Mouse (Mus musculus) kidney, postnatal 25 days (tissue): ENCODE results near the gene Gmppa.
A peak's percentile ranks its signal among the peaks of the same experiment; 100 is the strongest.

ENCODE experiments used
- DNase-seq, 2 experiments: peaks; one replicate each; pipeline ENCODE4 v3.0.0; 2021; ENCODE audit warnings: mixed read lengths in 2 of 2

The Gmppa gene

GRCm38 (mm10) chr1:75423780-75424390 lies 11.8 kb upstream of the Gmppa start:
- DNase-seq: peak in 1 of 2 experiments; percentile 25

- peak; percentile 35 to 60 for DNase-seq
These were observed 9.8 kb upstream of the Gmppa start for GRCm38 (mm10) chr1:75425796-75426471.

GRCm38 (mm10) chr1:75438782-75439181 lies 3.1 kb downstream of the Gmppa start:
- DNase-seq: no peak

- no peak for DNase-seq
These were observed 4.9 kb downstream of the Gmppa start for GRCm38 (mm10) chr1:75440661-75441060.

GRCm38 (mm10) chr1:75441471-75441996 lies 5.8 kb downstream of the Gmppa start:
- no peak for DNase-seq

- DNase-seq: no peak
These were observed 6.4 kb downstream of the Gmppa start for GRCm38 (mm10) chr1:75442171-75442570.

GRCm38 (mm10) chr1:75442811-75443210 lies 7.1 kb downstream of the Gmppa start:
- DNase-seq: no peak

- DNase-seq: no peak
These were observed 7.7 kb downstream of the Gmppa start for GRCm38 (mm10) chr1:75443247-75444024.

- DNase-seq: no peak
These were observed 8.5 kb downstream of the Gmppa start for GRCm38 (mm10) chr1:75444208-75444607.

- no peak for DNase-seq
These were observed 9.5 kb downstream of the Gmppa start for GRCm38 (mm10) chr1:75445141-75445701.

GRCm38 (mm10) chr1:75445751-75446611 lies 10.3 kb downstream of the Gmppa start:
- peak; percentile 72 to 80 for DNase-seq

- DNase-seq: no peak
These were observed 10.9 kb downstream of the Gmppa start for GRCm38 (mm10) chr1:75446656-75447055.

- no peak for DNase-seq
These were observed 11.7 kb downstream of the Gmppa start for GRCm38 (mm10) chr1:75447265-75448051.

- DNase-seq: no peak
These were observed 12.3 kb downstream of the Gmppa start for GRCm38 (mm10) chr1:75448052-75448431.

GRCm38 (mm10) chr1:75448937-75449336 lies 13.2 kb downstream of the Gmppa start:
- no peak for DNase-seq

GRCm38 (mm10) chr1:75449377-75450135 lies 13.8 kb downstream of the Gmppa start:
- DNase-seq: no peak

GRCm38 (mm10) chr1:75450314-75451005 lies 14.7 kb downstream of the Gmppa start, which contains the start of gene Asic4:
Gene Asic4, plus strand, starts transcription at chr1:75450436.
- DNase-seq: no peak

GRCm38 (mm10) chr1:75451900-75452299 lies 16.2 kb downstream of the Gmppa start:
- no peak for DNase-seq

- DNase-seq: no peak
These were observed 19.7 kb downstream of the Gmppa start for GRCm38 (mm10) chr1:75455433-75455832.

- DNase-seq: no peak
These were observed 20.2 kb downstream of the Gmppa start for GRCm38 (mm10) chr1:75455948-75456347.
